Mouse (Mus musculus) midbrain, embryonic 10.5 days (tissue): ENCODE results near the gene Calcoco2. TPM values are rescaled to one million over a fixed set of nuclear protein-coding genes. Genes with fewer than 3 reads are reported as not detected.

Source experiments
- DNase-seq: peaks from one replicate; pipeline ENCODE4 v3.0.0-alpha.2; 2017; ENCODE audit warnings: low spot score
- H3K27ac ChIP-seq: fragments of 300-500 bp; sonication (generic); replicated peaks from 2 replicates; pipeline ENCODE4 v1.5.1; 2016; ENCODE audit warnings: mild to moderate bottlenecking
- H3K27me3 ChIP-seq: fragments of 300-500 bp; sonication (generic); 2 replicates; pipeline ENCODE4 v1.6.1; 2016; ENCODE audit warnings: low read depth, mild to moderate bottlenecking; ENCODE audit not compliant: poor library complexity, severe bottlenecking
- H3K36me3 ChIP-seq: fragments of 300-500 bp; sonication (generic); 2 replicates; pipeline ENCODE4 v1.6.1; 2016; ENCODE audit warnings: mild to moderate bottlenecking, moderate library complexity
- H3K4me1 ChIP-seq: fragments of 300-500 bp; sonication (generic); 2 replicates; pipeline ENCODE4 v1.6.1; 2016
- H3K4me3 ChIP-seq: fragments of 300-500 bp; sonication (generic); 2 replicates; pipeline ENCODE4 v1.5.1; 2016; ENCODE audit warnings: mild to moderate bottlenecking, moderate library complexity
- H3K9me3 ChIP-seq: fragments of 300-500 bp; sonication (generic); replicated peaks from 2 replicates; pipeline ENCODE4 v1.6.1; 2016; ENCODE audit warnings: mild to moderate bottlenecking
- WGBS: fragments of 180-500 bp; shearing (Covaris S2); methylation state at CpG from one replicate; pipeline ENCODE4 v1.1.7; 2016; 5-methylcytosine and 5-hydroxymethylcytosine counted together
- polyA plus RNA-seq: library from polyadenylated mRNA; unstranded; fragments of >200 nt; fragmentation: Nextera tagmentation; extraction: Ambion mirVana; gene quantifications from 2 replicates; pipeline ENCODE4 v1.2.1, GENCODE M21; 2016

Calcoco2 gene
- polyA plus RNA-seq, 1 experiment from 2014 or later, result not detected

DNA sequence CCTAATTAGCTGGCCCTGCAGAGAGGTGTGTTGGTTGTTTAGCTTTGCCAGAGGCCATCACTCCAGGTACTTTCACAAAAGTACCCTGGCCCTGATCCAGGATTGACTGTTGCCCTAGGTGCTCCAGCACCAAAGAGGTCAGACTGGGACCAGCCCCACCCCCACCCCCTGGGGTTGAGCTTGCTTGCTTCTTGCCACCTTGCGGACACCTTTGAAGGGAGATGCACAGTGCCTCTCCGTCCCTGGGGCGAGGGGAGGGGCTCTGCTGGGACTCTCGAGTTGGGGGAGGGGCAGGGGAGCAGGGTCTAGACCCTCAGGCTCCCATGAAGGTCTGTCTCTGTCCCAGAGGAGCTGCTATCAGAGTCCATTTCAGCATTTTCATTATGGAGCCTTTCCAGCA lies 61.8 kb downstream of the Calcoco2 start:
- Histone ChIP-seq H3K27me3 (no peaks in the 10 kb centered on the region), H3K36me3 (peaks cover 93% of the 10 kb centered on the region), H3K9me3 (no peaks in the 10 kb centered on the region), H3K27ac (no peak overlapping the region), H3K4me1 (no peaks in the 10 kb centered on the region), H3K4me3 (no peak overlapping the region)
- 85% methylated on average over 4 of the region's 4 CpGs for WGBS
- DNase-seq, result no peak

Other genes with a start within 250 kb of the Calcoco2 start
- 0.11 and 0.14 TPM in 2 replicates for gene B4galnt2, start 197.1 kb downstream of the Calcoco2 start, polyA plus RNA-seq
- gene Igf2bp1, start 106.0 kb downstream of the Calcoco2 start, polyA plus RNA-seq, result 176 and 190 TPM in 2 replicates
- not detected in 2 replicates for gene Gip, start 87.4 kb downstream of the Calcoco2 start, polyA plus RNA-seq
- 106 and 110 TPM in 2 replicates for gene Snf8, start 77.1 kb downstream of the Calcoco2 start, polyA plus RNA-seq
- gene Ube2z, start 46.6 kb downstream of the Calcoco2 start, polyA plus RNA-seq, result 25.0 and 27.0 TPM in 2 replicates
- 534 and 550 TPM in 2 replicates for gene Atp5g1, start 36.3 kb downstream of the Calcoco2 start, polyA plus RNA-seq
- gene Ttll6, start 21.8 kb upstream of the Calcoco2 start, polyA plus RNA-seq, result not detected in 2 replicates
- gene Hoxb13, start 82.4 kb upstream of the Calcoco2 start, polyA plus RNA-seq, result not detected in 2 replicates
- not detected in 2 replicates for gene Hoxb9, start 159.5 kb upstream of the Calcoco2 start, polyA plus RNA-seq
- gene Hoxb8, start 169.9 kb upstream of the Calcoco2 start, polyA plus RNA-seq, result not detected in 2 replicates
- not detected in 2 replicates for gene Hoxb7, start 174.7 kb upstream of the Calcoco2 start, polyA plus RNA-seq
- not detected in 2 replicates for gene Hoxb6, start 180.5 kb upstream of the Calcoco2 start, polyA plus RNA-seq
- not detected in 2 replicates for gene Hoxb5, start 191.4 kb upstream of the Calcoco2 start, polyA plus RNA-seq
- not detected in 2 replicates for gene Hoxb4, start 206.3 kb upstream of the Calcoco2 start, polyA plus RNA-seq
- not detected in 2 replicates for gene Hoxb3, start 211.4 kb upstream of the Calcoco2 start, polyA plus RNA-seq
- 0.10 TPM in 1 of 2 replicates, not detected in the other for gene Hoxb2, start 238.6 kb upstream of the Calcoco2 start, polyA plus RNA-seq